Mouse (Mus musculus) sigmoid colon, adult 10 weeks (tissue): Measurements from ENCODE around the gene Gm11937. TPM values are rescaled to one million over a fixed set of nuclear protein-coding genes. Genes with fewer than 3 reads are reported as not detected.

Source experiments
- polyA plus RNA-seq: library from polyadenylated mRNA; stranded (reverse); fragments of 350-450 nt; fragmentation: Illumina TruSeq; extraction: RNeasy Lipid Tissue Mini Kit (QIAGEN cat#74804); gene quantifications from one replicate; pipeline ENCODE4 v1.2.3, GENCODE M21; 2014; ENCODE audit warnings: low read depth, low replicate concordance

Gm11937 gene
- not detected for polyA plus RNA-seq

GRCm38 (mm10) chr11:99610089-99610488 is at the start of gene Gm11937:
Gene Gm11937 (minus strand): TSS chr11:99610189.

GRCm38 (mm10) chr11:99658467-99659010 is 48.5 kb upstream of the Gm11937 start, which contains the start of gene Gm11563:
Gene Gm11563 (minus strand): TSS chr11:99658960.

GRCm38 (mm10) chr11:99650136-99650535 is 40.1 kb upstream of the Gm11937 start, which contains the start of gene Gm11555:
Gene Gm11555 (minus strand): TSS chr11:99650236.

GRCm38 (mm10) chr11:99643635-99644139 is 33.7 kb upstream of the Gm11937 start, which contains the start of gene Krtap4-7:
Gene Krtap4-7 (minus strand): TSS chr11:99644089.

DNA sequence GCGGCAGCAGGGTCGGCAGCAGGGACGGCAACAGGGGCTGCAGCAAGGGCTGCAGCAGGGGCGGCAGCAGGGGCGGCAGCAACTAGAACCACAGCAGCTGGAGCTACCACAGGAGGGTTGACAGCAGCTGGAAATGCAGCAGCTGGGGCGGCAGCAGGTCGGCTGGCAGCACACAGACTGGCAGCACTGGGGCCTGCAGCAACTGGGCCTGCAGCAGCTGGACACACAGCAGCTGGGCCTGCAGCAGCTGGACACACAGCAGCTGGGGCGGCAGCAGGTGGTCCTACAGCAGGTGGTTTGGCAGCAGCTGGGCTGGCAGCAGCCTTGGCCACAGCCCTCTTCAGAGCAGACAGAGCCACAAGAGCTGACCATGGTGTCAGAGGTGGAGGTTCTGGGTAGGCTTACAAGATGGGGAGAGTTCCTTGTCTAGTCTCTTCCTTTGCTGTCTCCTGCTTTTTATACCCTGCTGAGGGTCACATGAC is 24.7 kb upstream of the Gm11937 start, which contains the start of gene Krtap4-2:
TSS of gene Krtap4-2 (minus strand) at position 432 of the 482 bp plus-strand sequence.

DNA sequence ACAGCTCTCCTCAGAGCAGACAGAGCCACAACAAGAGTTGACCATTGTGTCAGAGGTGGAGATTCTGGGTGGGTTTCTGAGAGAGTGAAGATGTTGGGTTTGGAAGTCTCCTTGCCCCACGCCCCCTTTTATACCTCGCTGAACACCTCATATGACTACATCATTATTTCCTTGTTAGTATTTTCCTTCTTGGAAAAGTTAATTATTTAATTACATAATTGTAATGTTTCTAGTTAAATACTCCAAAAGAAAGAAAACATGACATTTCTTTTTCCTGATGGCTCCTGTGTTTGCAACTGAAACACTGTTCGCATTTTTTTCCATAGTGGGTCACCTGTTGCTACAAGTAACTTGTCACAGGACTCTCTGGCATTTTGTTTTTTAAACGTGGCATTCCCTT is 18.1 kb upstream of the Gm11937 start, which contains the start of gene Krtap4-1:
TSS of gene Krtap4-1 (minus strand) at position 101 of the 400 bp plus-strand sequence.

DNA sequence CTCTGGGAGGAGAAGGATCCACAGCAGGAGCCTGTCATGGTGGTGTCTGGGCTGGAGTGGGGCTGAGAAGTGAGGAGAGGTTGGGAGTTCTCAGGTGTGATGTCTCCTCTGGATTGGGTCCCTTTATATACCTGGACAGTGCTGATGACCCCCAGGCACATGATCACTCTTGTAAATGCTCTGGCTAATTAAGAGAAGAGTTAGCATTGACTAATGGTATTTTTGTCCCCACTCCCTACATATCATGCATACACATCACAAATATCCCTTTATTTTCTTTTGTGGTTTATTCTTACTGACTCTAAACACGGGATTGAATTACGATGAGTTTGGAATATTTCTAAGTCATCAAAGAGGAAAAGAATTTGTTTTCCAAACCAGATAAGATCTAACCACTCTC is 10.3 kb upstream of the Gm11937 start, which contains the start of gene Gm11562:
TSS of gene Gm11562 (minus strand) at position 101 of the 400 bp plus-strand sequence.

DNA sequence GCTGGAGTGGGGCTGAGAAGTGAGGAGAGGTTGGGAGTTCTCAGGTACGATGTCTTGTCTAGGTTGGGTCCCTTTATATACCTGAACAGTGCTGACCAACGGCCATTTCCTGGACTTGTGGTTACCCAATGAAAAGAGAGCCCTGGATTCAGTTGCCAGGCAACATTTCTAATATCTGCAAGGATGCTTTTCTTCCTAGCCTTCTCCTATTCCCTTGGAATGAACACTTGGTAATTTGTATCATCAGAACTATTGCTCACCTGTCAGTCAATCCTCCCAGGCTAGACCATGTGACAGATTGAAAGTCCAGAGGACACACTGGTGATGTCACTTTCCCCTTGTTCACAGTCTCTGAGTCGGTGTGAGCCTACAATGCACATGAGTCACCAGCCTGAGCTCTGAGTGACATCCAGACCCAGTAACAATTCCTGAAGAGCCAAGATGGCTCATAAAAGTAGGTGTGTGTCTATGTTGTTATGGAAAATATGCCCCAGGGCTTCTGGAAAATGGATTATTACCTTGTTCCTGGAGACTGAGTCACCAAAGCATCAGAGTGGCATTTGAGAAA is 4.9 kb upstream of the Gm11937 start, which contains the start of gene Krtap2-4:
TSS of gene Krtap2-4 (minus strand) at position 51 of the 568 bp plus-strand sequence.

GRCm38 (mm10) chr11:99603208-99603607 is 6.8 kb downstream of the Gm11937 start, which contains the start of gene Gm11938:
Gene Gm11938 (minus strand): TSS chr11:99603308.

GRCm38 (mm10) chr11:99597742-99598141 is 12.2 kb downstream of the Gm11937 start, which contains the start of gene Krtap9-3:
Gene Krtap9-3 (minus strand): TSS chr11:99598105.

GRCm38 (mm10) chr11:99590981-99591380 is 19.0 kb downstream of the Gm11937 start, which contains the start of gene Krtap1-3:
Gene Krtap1-3 (minus strand): TSS chr11:99591339.

DNA sequence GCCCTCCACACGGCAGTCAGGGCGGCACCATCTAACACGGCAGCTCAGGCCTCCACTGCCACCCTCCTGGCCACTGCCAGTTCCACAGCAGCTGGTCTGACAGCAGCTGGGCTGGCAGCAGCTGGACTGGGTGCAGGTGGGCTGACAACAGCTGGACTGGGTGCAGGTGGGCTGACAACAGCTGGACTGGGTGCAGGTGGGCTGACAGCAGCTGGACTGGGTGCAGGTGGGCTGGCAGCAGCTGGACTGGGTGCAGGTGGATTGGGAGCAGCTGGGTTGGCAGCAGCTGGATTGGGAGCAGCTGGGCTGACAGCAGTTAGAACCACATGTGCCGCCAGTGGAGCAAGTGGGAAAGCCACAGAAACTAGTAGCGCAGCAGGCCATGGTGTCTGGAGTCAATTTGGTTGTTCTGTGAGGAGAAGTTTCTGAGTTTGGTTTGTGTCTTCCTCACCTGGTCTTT is 26.7 kb downstream of the Gm11937 start, which contains the start of gene Krtap1-4:
TSS of gene Krtap1-4 (minus strand) at position 410 of the 460 bp plus-strand sequence.

DNA sequence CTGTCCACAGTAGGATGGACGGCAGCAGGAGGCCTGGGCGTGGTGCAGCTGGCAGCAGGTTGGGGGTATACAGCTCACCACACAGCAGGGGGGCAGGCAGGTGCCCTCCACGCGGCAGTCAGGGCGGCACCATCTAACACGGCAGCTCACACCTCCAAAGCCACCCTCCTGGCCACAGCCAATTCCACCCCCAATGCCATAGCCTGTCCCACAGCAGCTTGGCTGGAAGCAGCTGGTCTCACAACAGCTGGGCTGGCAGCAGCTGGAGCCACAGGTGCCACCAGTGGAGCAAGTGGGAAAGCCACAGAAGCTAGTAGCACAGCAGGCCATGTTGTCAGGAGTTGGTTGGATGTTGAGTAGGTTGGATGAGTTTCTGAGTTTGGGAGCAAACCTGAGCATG is 29.4 kb downstream of the Gm11937 start, which contains the start of gene Krtap1-5:
TSS of gene Krtap1-5 (minus strand) at position 381 of the 400 bp plus-strand sequence.

DNA sequence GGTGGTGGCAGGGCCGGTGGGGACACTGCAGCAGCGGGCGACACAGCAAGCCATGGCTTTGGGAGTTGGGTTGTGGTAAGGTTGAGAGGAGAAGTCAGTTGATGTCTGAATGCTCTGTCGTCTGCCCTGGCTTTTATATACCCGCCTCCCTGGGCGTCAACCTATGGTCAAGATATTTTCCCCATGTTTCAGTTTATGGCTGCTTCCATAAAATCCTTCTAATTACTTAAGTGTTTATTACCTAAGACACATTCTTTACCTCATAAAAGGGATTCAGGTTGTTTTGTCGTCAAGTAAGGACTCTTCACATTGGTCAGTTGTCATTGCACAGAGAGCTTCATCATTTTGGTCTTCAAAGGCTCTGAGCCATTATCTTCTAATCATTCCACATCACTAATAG is 43.5 kb downstream of the Gm11937 start, which contains the start of gene Krtap3-1:
TSS of gene Krtap3-1 (minus strand) at position 101 of the 400 bp plus-strand sequence.

Other genes starting within 250 kb of the Gm11937 start
- gene Krt28, start 235.3 kb downstream of the Gm11937 start, polyA plus RNA-seq, result not detected
- gene Krt10, start 220.8 kb downstream of the Gm11937 start, polyA plus RNA-seq, result 17.3 TPM
- gene Krt12, start 187.9 kb downstream of the Gm11937 start, polyA plus RNA-seq, result 0.47 TPM
- 486 TPM for gene Krt20, start 172.0 kb downstream of the Gm11937 start, polyA plus RNA-seq
- 3.1 TPM for gene Krt23, start 117.1 kb downstream of the Gm11937 start, polyA plus RNA-seq
- not detected for gene Krt39, start 88.9 kb downstream of the Gm11937 start, polyA plus RNA-seq
- gene Krt40, start 67.0 kb downstream of the Gm11937 start, polyA plus RNA-seq, result not detected
- gene Krtap3-3, start 59.3 kb downstream of the Gm11937 start, polyA plus RNA-seq, result not detected
- gene Krtap3-2, start 53.3 kb downstream of the Gm11937 start, polyA plus RNA-seq, result not detected
- gene Gm11939, start 50.7 kb downstream of the Gm11937 start, polyA plus RNA-seq, result not detected
- not detected for gene Krtap3-1, start 43.6 kb downstream of the Gm11937 start, polyA plus RNA-seq
- not detected for gene Krtap1-5, start 29.2 kb downstream of the Gm11937 start, polyA plus RNA-seq
- not detected for gene Krtap1-4, start 26.5 kb downstream of the Gm11937 start, polyA plus RNA-seq
- not detected for gene Krtap1-3, start 18.9 kb downstream of the Gm11937 start, polyA plus RNA-seq
- not detected for gene Krtap9-3, start 12.1 kb downstream of the Gm11937 start, polyA plus RNA-seq
- not detected for gene Gm11938, start 6.9 kb downstream of the Gm11937 start, polyA plus RNA-seq
- not detected for gene Krtap2-4, start 4.7 kb upstream of the Gm11937 start, polyA plus RNA-seq
- not detected for gene Gm11562, start 10.2 kb upstream of the Gm11937 start, polyA plus RNA-seq
- not detected for gene Krtap4-1, start 18.0 kb upstream of the Gm11937 start, polyA plus RNA-seq
- gene Krtap4-2, start 24.9 kb upstream of the Gm11937 start, polyA plus RNA-seq, result not detected
- not detected for gene Krtap4-7, start 33.9 kb upstream of the Gm11937 start, polyA plus RNA-seq
- not detected for gene Gm11555, start 40.0 kb upstream of the Gm11937 start, polyA plus RNA-seq
- gene Gm11563, start 48.8 kb upstream of the Gm11937 start, polyA plus RNA-seq, result not detected
- not detected for gene Krtap4-6, start 55.8 kb upstream of the Gm11937 start, polyA plus RNA-seq
- not detected for gene Gm14190, start 80.6 kb upstream of the Gm11937 start, polyA plus RNA-seq
- gene Gm14180, start 124.1 kb upstream of the Gm11937 start, polyA plus RNA-seq, result not detected
- not detected for gene Gm11595, start 162.7 kb upstream of the Gm11937 start, polyA plus RNA-seq
- gene Krtap4-8, start 170.5 kb upstream of the Gm11937 start, polyA plus RNA-seq, result not detected
- gene Krtap4-9, start 175.0 kb upstream of the Gm11937 start, polyA plus RNA-seq, result not detected
- not detected for gene Gm11596, start 183.3 kb upstream of the Gm11937 start, polyA plus RNA-seq
- not detected for gene Gm11569, start 188.7 kb upstream of the Gm11937 start, polyA plus RNA-seq
- gene Gm11554, start 194.3 kb upstream of the Gm11937 start, polyA plus RNA-seq, result not detected
- gene Krtap4-13, start 199.7 kb upstream of the Gm11937 start, polyA plus RNA-seq, result not detected
- gene Gm11564, start 205.5 kb upstream of the Gm11937 start, polyA plus RNA-seq, result not detected
- gene 2300003K06Rik, start 227.9 kb upstream of the Gm11937 start, polyA plus RNA-seq, result not detected
- gene Krtap4-16, start 241.4 kb upstream of the Gm11937 start, polyA plus RNA-seq, result not detected
- gene Gm11568, start 247.7 kb upstream of the Gm11937 start, polyA plus RNA-seq, result not detected